ENCODE assay signal across 16 mouse cellular contexts in the genomic region with DNA sequence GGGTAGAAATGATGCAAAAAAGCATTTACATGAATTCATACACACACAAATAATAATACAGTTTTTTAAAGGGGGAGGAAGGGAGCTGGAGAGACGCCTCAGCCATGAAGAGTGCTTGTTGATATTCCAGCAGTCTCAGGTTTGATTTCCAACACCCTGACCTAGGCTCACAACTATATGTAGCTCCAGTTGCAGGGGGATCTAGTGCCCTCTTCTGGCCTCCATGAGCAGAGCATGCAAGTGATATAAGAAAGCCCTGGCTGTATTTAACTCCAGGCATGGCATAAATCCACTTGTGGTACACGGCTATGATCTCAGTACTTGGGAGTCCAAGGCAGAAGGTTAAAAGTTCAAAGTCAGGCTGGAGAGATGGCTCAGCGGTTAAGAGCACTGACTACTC. TPM values are rescaled to one million over a fixed set of nuclear protein-coding genes. Genes with fewer than 3 reads are reported as not detected.
DNase-seq lines count a peak whose midpoint lies in the region; ATAC-seq and TF ChIP-seq lines count a peak whose summit lies in the region.
"Had no signal": no experiment of that assay in that cellular context is flagged by ENCODE, and none has a peak within 500 bp of the region (broad histone marks: within the 10 kb centered on the region; RNA-seq: fewer than 3 reads in every experiment).

No protein-coding gene starts in this region.

- DNase-seq in forebrain, postnatal 0 days = no peak
- peak; percentile 33 for DNase-seq in lung, embryonic 14.5 days
- no peak for DNase-seq in lung, postnatal 4 days
- no peak for DNase-seq in ES-E14 (ENCODE audit: low read depth, low spot score)
- DNase-seq in retina, embryonic 14.5 days (ENCODE audit: low spot score) = peak; percentile 8
- DNase-seq in right cerebral cortex, adult 18-20 months = no peak
- DNase-seq: right cerebral cortex, postnatal 25 days had no signal

- H3K4me3 ChIP-seq in forebrain, postnatal 0 days (ENCODE audit: low read depth, low read length) = no peak overlapping the region
- no peak overlapping the region for H3K4me3 ChIP-seq in forebrain, embryonic 12.5 days (replicated peaks)
- no peak overlapping the region for H3K4me3 ChIP-seq in lung, embryonic 14.5 days (ENCODE audit: low read depth, low read length)
- no peak overlapping the region for H3K4me3 ChIP-seq in ES-E14 (ENCODE audit: insufficient read depth in 1 of 2, low read depth in 1 of 2, low read length in 2 of 2, poor library complexity in 1 of 2, severe bottlenecking in 1 of 2)
- H3K4me3 ChIP-seq: stomach, embryonic 15.5 days had no signal

- no peak overlapping the region for H3K27ac ChIP-seq in forebrain, postnatal 0 days (ENCODE audit: low read depth, low read length)
- H3K27ac ChIP-seq in forebrain, embryonic 12.5 days = no peak overlapping the region
- no peak overlapping the region for H3K27ac ChIP-seq in lung, embryonic 14.5 days (ENCODE audit: low read depth)
- no peak overlapping the region for H3K27ac ChIP-seq in ES-E14 (ENCODE audit: insufficient read depth, low read depth, low read length, poor library complexity, severe bottlenecking)
- H3K27ac ChIP-seq: hindbrain, embryonic 14.5 days; stomach, embryonic 15.5 days had no signal

- H3K4me2 ChIP-seq in forebrain, postnatal 0 days (ENCODE audit: low read depth) = no peak overlapping the region
- H3K4me2 ChIP-seq in forebrain, embryonic 12.5 days = no peak overlapping the region
- no peak overlapping the region for H3K4me2 ChIP-seq in lung, embryonic 14.5 days
- H3K4me2 ChIP-seq: hindbrain, embryonic 14.5 days; stomach, embryonic 15.5 days had no signal

- H3K9me3 ChIP-seq in forebrain, postnatal 0 days (ENCODE audit: low read length) = no peaks in the 10 kb centered on the region
- H3K9me3 ChIP-seq in forebrain, embryonic 12.5 days = peaks cover 7% of the 10 kb centered on the region; the same call in 1 of the 2 replicates
- no peaks in the 10 kb centered on the region for H3K9me3 ChIP-seq in lung, embryonic 14.5 days (ENCODE audit: low read depth, low read length)
- H3K9me3 ChIP-seq in ES-E14 (ENCODE audit: control insufficient read depth, insufficient read depth, low read depth, low read length) = no peaks in the 10 kb centered on the region
- H3K9me3 ChIP-seq: stomach, embryonic 15.5 days had no signal

- H3K4me1 ChIP-seq in forebrain, postnatal 0 days (ENCODE audit: insufficient read depth) = no peaks in the 10 kb centered on the region
- no peaks in the 10 kb centered on the region for H3K4me1 ChIP-seq in forebrain, embryonic 12.5 days
- no peaks in the 10 kb centered on the region for H3K4me1 ChIP-seq in lung, embryonic 14.5 days (ENCODE audit: insufficient read depth)
- peaks cover 0 to 3% of the 10 kb centered on the region in 2 experiments; a peak in 2 of 4 replicates for H3K4me1 ChIP-seq in ES-E14 (ENCODE audit: control insufficient read depth in 2 of 2, insufficient read depth in 2 of 2, low read length in 2 of 2, poor library complexity in 1 of 2)
- H3K4me1 ChIP-seq: stomach, embryonic 15.5 days had no signal

- no peak for ATAC-seq in forebrain, postnatal 0 days
- ATAC-seq in forebrain, embryonic 12.5 days (ENCODE audit: low FRiP score) = no peak
- no peak for ATAC-seq in lung, embryonic 14.5 days (ENCODE audit: insufficient read depth)

- in situ Hi-C loops in ES-E14 (cut with MboI; ENCODE audit: low sequenced_read_pairs in 2 of 2, unreplicated experiment in 2 of 2) = no loop called here

- H3K36me3 ChIP-seq in forebrain, postnatal 0 days (ENCODE audit: insufficient read depth) = no peaks in the 10 kb centered on the region
- no peaks in the 10 kb centered on the region for H3K36me3 ChIP-seq in forebrain, embryonic 12.5 days (replicated peaks)
- H3K36me3 ChIP-seq in lung, embryonic 14.5 days (ENCODE audit: insufficient read depth) = no peaks in the 10 kb centered on the region
- no peaks in the 10 kb centered on the region for H3K36me3 ChIP-seq in ES-E14 (ENCODE audit: control insufficient read depth, insufficient read depth, low read length, poor library complexity, severe bottlenecking)
- H3K36me3 ChIP-seq: stomach, embryonic 15.5 days had no signal

- no peaks in the 10 kb centered on the region for H3K27me3 ChIP-seq in forebrain, postnatal 0 days (ENCODE audit: insufficient read depth, low read length)
- no peaks in the 10 kb centered on the region; the same call in 1 of the 2 replicates for H3K27me3 ChIP-seq in forebrain, embryonic 12.5 days
- no peaks in the 10 kb centered on the region for H3K27me3 ChIP-seq in lung, embryonic 14.5 days (ENCODE audit: insufficient read depth, low read length)
- H3K27me3 ChIP-seq: stomach, embryonic 15.5 days had no signal

- H3K9ac ChIP-seq in forebrain, postnatal 0 days = no peak overlapping the region
- H3K9ac ChIP-seq in forebrain, embryonic 12.5 days = no peak overlapping the region
- no peak overlapping the region for H3K9ac ChIP-seq in lung, embryonic 14.5 days
- no peak overlapping the region for H3K9ac ChIP-seq in ES-E14 (ENCODE audit: insufficient read depth, low read depth, low read length, poor library complexity, severe bottlenecking)
- H3K9ac ChIP-seq: hindbrain, embryonic 14.5 days; stomach, embryonic 15.5 days had no signal

- 77% methylated on average over 3 of the region's 3 CpGs for WGBS in forebrain, postnatal 0 days
- WGBS in forebrain, embryonic 12.5 days = 76% methylated on average over 3 of the region's 3 CpGs
- WGBS in lung, embryonic 14.5 days = 69% methylated on average over 3 of the region's 3 CpGs

- TF ChIP-seq CTCF in forebrain, postnatal 0 days (IDR thresholded peaks at IDR 0.05; ENCODE audit: low read depth) = 0 out of 2 replicates have a peak, but pooled peaks have one; percentile 9
- TF ChIP-seq CTCF in lung, embryonic 14.5 days (IDR thresholded peaks at IDR 0.05; ENCODE audit: low read depth) = peak; percentile 38

TF ChIP-seq in ES-E14, 5 proteins besides CTCF, POLR2A, EP300 and RAD21:
- TF ChIP-seq CHD2 (IDR thresholded peaks at IDR 0.05; ENCODE audit: low read depth, low read length) = no peak
- TF ChIP-seq ZNF384 (IDR thresholded peaks at IDR 0.05; ENCODE audit: low read depth, low read length) = no peak
- TF ChIP-seq ZC3H11A (IDR thresholded peaks at IDR 0.05; ENCODE audit: borderline replicate concordance, low read depth, low read length) = 0 out of 2 replicates have a peak, but pooled peaks have one; percentile 4
- no peak for TF ChIP-seq HCFC1 (IDR thresholded peaks at IDR 0.05; ENCODE audit: borderline replicate concordance, insufficient read depth, low read length)
- no peak for TF ChIP-seq MAFK (IDR thresholded peaks at IDR 0.05; ENCODE audit: insufficient read depth, low read depth, low read length)

RNA-seq across cellular contexts. Expression of gene Prr23a3, which starts 1.1 kb away (rescaled TPM):
- not detected in 2 replicates for total RNA-seq in forebrain, postnatal 0 days (2014; rRNA removed)
- not detected in 2 replicates for polyA plus RNA-seq in forebrain, postnatal 0 days (2015; fragmentation: Nextera tagmentation; extraction: Ambion mirVana)
- not detected in 2 replicates for polyA plus RNA-seq in forebrain, embryonic 12.5 days (2016; fragmentation: Nextera tagmentation; extraction: Ambion mirVana)
- not detected in 2 replicates for polyA plus RNA-seq in lung, embryonic 14.5 days (2014; fragmentation: Nextera tagmentation; extraction: Ambion mirVana)
- 1.6 and 2.1 TPM in 2 replicates for total RNA-seq in ES-E14 (2012; rRNA removed)
- total RNA-seq: heart, adult 8-10 months; left cerebral cortex, postnatal 25 days had no signal
- polyA plus RNA-seq: embryonic facial prominence, embryonic 14.5 days; frontal cortex, adult 2 months; hindbrain, embryonic 14.5 days; large intestine, adult 2 months had no signal

RNA-seq across cellular contexts. Expression of gene Prr23a2, which starts 7.2 kb away (rescaled TPM):
- not detected in 2 replicates for total RNA-seq in forebrain, postnatal 0 days (2014; rRNA removed)
- polyA plus RNA-seq in forebrain, postnatal 0 days (2015; fragmentation: Nextera tagmentation; extraction: Ambion mirVana) = not detected in 2 replicates
- not detected in 2 replicates for polyA plus RNA-seq in forebrain, embryonic 12.5 days (2016; fragmentation: Nextera tagmentation; extraction: Ambion mirVana)
- polyA plus RNA-seq in lung, embryonic 14.5 days (2014; fragmentation: Nextera tagmentation; extraction: Ambion mirVana) = not detected in 2 replicates
- 0.26 and 1.6 TPM in 2 replicates for total RNA-seq in ES-E14 (2012; rRNA removed)
- total RNA-seq: heart, adult 8-10 months; left cerebral cortex, postnatal 25 days had no signal
- polyA plus RNA-seq: embryonic facial prominence, embryonic 14.5 days; frontal cortex, adult 2 months; hindbrain, embryonic 14.5 days; large intestine, adult 2 months; neural tube, embryonic 11.5 days; stomach, embryonic 15.5 days had no signal

RNA-seq across cellular contexts. Expression of gene Prr23a1, which starts 21.2 kb away (rescaled TPM):
- total RNA-seq in forebrain, postnatal 0 days (2014; rRNA removed) = not detected in 2 replicates
- 0.18 TPM in 1 of 2 replicates, not detected in the other for polyA plus RNA-seq in forebrain, postnatal 0 days (2015; fragmentation: Nextera tagmentation; extraction: Ambion mirVana)
- 0.22 TPM in 1 of 2 replicates, not detected in the other for polyA plus RNA-seq in forebrain, embryonic 12.5 days (2016; fragmentation: Nextera tagmentation; extraction: Ambion mirVana)
- not detected in 2 replicates for polyA plus RNA-seq in lung, embryonic 14.5 days (2014; fragmentation: Nextera tagmentation; extraction: Ambion mirVana)
- total RNA-seq in ES-E14 (2012; rRNA removed) = 0.26 and 0.58 TPM in 2 replicates
- total RNA-seq: heart, adult 8-10 months; left cerebral cortex, postnatal 25 days had no signal
- polyA plus RNA-seq: embryonic facial prominence, embryonic 14.5 days; frontal cortex, adult 2 months; large intestine, adult 2 months; neural tube, embryonic 11.5 days; stomach, embryonic 15.5 days had no signal

RNA-seq across cellular contexts. Expression of gene 7420426K07Rik, which starts 39.5 kb away (rescaled TPM):
- total RNA-seq in forebrain, postnatal 0 days (2014; rRNA removed) = not detected in 2 replicates
- not detected in 2 replicates for polyA plus RNA-seq in forebrain, postnatal 0 days (2015; fragmentation: Nextera tagmentation; extraction: Ambion mirVana)
- not detected in 2 replicates for polyA plus RNA-seq in forebrain, embryonic 12.5 days (2016; fragmentation: Nextera tagmentation; extraction: Ambion mirVana)
- not detected in 2 replicates for polyA plus RNA-seq in lung, embryonic 14.5 days (2014; fragmentation: Nextera tagmentation; extraction: Ambion mirVana)
- 0.18 TPM in 1 of 2 replicates, not detected in the other for total RNA-seq in ES-E14 (2012; rRNA removed)
- total RNA-seq: heart, adult 8-10 months; left cerebral cortex, postnatal 25 days had no signal
- polyA plus RNA-seq: embryonic facial prominence, embryonic 14.5 days; frontal cortex, adult 2 months; hindbrain, embryonic 14.5 days; large intestine, adult 2 months; neural tube, embryonic 11.5 days; stomach, embryonic 15.5 days had no signal

Comparison
In these comparisons a context has a peak if more than half of its experiments do, and no peak if none do; other contexts are left out.
1. DNase-seq: peak in lung, embryonic 14.5 days (single experiment) and retina, embryonic 14.5 days (single experiment); none in forebrain, postnatal 0 days (single experiment), lung, postnatal 4 days (0 of 2), ES-E14 (single experiment) and right cerebral cortex, adult 18-20 months (single experiment).